Mouse (Mus musculus): ENCODE data around the gene Gmps. TPM values are rescaled to one million over a fixed set of nuclear protein-coding genes. Genes with fewer than 3 reads are reported as not detected.
A peak's percentile ranks its signal among the peaks of the same experiment; 100 is the strongest.

Gmps gene
- polyA plus RNA-seq (2014; fragmentation: Nextera tagmentation; extraction: Ambion mirVana), result 75.1 and 85.7 TPM in 2 replicates

DNA sequence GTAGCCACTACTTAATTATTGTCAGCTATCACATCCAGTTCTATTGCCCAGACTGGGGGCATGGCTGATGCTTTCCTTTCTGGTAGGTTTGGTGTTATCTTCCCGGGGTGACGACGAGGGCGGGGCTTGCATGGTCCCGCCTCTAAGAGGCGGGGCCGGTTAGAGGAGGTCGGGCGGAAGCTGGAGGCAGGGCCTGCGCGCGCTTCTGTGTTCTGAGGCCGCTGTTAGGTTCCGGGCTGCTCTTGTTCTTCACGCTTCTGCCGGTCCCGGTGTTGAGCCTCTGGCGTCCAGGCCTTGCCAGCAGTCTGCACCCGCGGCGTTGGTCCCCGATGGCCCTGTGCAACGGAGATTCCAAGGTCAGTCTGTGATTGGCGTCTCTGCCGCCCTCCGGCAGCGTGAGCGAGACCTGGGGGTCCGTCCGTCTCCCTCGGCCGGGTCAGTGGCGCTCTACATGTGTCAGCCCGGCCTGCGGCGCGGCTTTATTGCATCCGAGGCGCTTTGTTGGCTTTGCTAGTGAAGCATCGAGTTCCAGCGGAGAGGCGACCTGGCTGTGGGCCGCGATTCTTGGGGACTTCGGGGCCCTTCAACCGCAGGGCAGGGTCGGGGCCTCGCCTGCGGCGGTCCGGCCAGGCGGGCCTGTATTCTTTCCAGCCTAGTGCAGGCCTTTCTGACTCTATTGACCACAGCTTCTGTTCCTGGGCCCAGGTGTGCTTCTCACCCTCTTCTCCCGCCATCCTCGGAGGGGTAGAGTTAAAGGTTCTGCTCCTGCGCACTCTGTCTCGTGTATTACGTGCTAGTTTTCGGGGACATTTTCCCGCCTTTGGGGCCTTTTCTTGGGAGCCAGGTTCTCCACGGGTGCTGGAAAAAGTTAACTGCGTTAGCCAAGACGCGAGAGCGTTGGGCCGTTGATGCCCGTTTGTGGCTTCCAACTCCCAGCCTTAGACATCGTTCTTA lies at the start of gene Gmps:
Gmps (plus strand) TSS at position 152 of the 954 bp plus-strand sequence.
- peaks cover 16% of the 10 kb centered on the region for H3K4me1 ChIP-seq (ENCODE audit: control insufficient read depth, insufficient read depth, low read length)
- H3K4me3 ChIP-seq (ENCODE audit: low read depth, low read length), result peak within 1 kb of the TSS; percentile 87
- peaks cover 5% of the 10 kb centered on the region; the same call in 1 of the 2 replicates for H3K36me3 ChIP-seq (ENCODE audit: control insufficient read depth, insufficient read depth, low read length)
- peak; percentile 99 for DNase-seq (ENCODE audit: low spot score, missing footprints)
- peak within 1 kb of the TSS; percentile 81 for H3K27ac ChIP-seq (ENCODE audit: low read depth, low read length)
- H3K9me3 ChIP-seq (ENCODE audit: control insufficient read depth, low read length), result no peaks in the 10 kb centered on the region
- no peaks in the 10 kb centered on the region for H3K27me3 ChIP-seq (ENCODE audit: control insufficient read depth, insufficient read depth, low read length)
- under 1% methylated on average over 67 of the region's 67 CpGs for WGBS
- peak within 1 kb of the TSS; percentile 96 for H3K9ac ChIP-seq (ENCODE audit: low read length)
- ATAC-seq (ENCODE audit: low FRiP score), result peak; percentile 99
- H3K4me2 ChIP-seq, result peak within 1 kb of the TSS; percentile 81

GRCm38 (mm10) chr3:63928878-63929859 lies 46.7 kb upstream of the Gmps start, which contains the start of gene E130311K13Rik:
Gene E130311K13Rik, minus strand, starts transcription at chr3:63929472.
- Histone ChIP-seq H3K9ac (ENCODE audit: low read length) (peak within 1 kb of the TSS; percentile 90), H3K4me3 (ENCODE audit: low read depth, low read length) (peak within 1 kb of the TSS; percentile 56), H3K36me3 (ENCODE audit: control insufficient read depth, insufficient read depth, low read length) (no peaks in the 10 kb centered on the region), H3K9me3 (ENCODE audit: control insufficient read depth, low read length) (no peaks in the 10 kb centered on the region), H3K27me3 (ENCODE audit: control insufficient read depth, insufficient read depth, low read length) (no peaks in the 10 kb centered on the region), H3K27ac (ENCODE audit: low read depth, low read length) (peak within 1 kb of the TSS; percentile 71; the same call in 1 of the 2 replicates), H3K4me2 (peak within 1 kb of the TSS; percentile 63), H3K4me1 (ENCODE audit: control insufficient read depth, insufficient read depth, low read length) (no peaks in the 10 kb centered on the region)
- DNase-seq (ENCODE audit: low spot score, missing footprints) (peak; percentile 99), ATAC-seq (ENCODE audit: low FRiP score) (peak; percentile 98)
- WGBS, result 4% methylated on average over 48 of the region's 48 CpGs

DNA sequence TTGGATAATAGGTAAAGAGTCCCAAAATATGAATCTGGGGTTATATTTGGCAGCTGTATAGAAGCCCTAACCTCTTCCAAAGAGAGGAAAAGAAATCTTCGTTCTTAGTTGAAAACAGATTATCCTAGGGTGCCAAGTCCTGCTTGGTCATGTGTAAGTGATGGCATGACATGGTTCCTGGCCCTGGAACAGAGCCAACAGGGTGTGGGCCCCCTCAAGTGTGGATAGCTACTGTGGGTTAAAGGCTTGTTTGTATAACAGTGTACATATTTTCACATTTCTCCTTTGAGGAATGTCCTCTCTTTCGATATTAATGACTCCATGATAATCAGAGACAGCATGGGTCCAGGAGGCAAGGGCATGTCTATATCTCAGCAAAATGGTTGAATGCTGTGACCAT lies 37.0 kb upstream of the Gmps start:
- no peaks in the 10 kb centered on the region for H3K36me3 ChIP-seq (ENCODE audit: control insufficient read depth, insufficient read depth, low read length)
- 96% methylated on average over 2 of the region's 2 CpGs for WGBS
- no peaks in the 10 kb centered on the region for H3K27me3 ChIP-seq (ENCODE audit: control insufficient read depth, insufficient read depth, low read length)
- H3K9me3 ChIP-seq (ENCODE audit: control insufficient read depth, low read length), result no peaks in the 10 kb centered on the region
- H3K4me2 ChIP-seq, result no peak overlapping the region
- no peak for DNase-seq (ENCODE audit: low spot score, missing footprints)
- H3K4me1 ChIP-seq (ENCODE audit: control insufficient read depth, insufficient read depth, low read length), result no peaks in the 10 kb centered on the region
- no peak overlapping the region for H3K27ac ChIP-seq (ENCODE audit: low read depth, low read length)
- H3K9ac ChIP-seq (ENCODE audit: low read length), result no peak overlapping the region
- ATAC-seq (ENCODE audit: low FRiP score), result no peak
- no peak overlapping the region for H3K4me3 ChIP-seq (ENCODE audit: low read depth, low read length)

GRCm38 (mm10) chr3:63941204-63941850 lies 34.6 kb upstream of the Gmps start:
- Histone ChIP-seq H3K4me2 (no peak overlapping the region), H3K9ac (ENCODE audit: low read length) (no peak overlapping the region), H3K27ac (ENCODE audit: low read depth, low read length) (no peak overlapping the region), H3K27me3 (ENCODE audit: control insufficient read depth, insufficient read depth, low read length) (no peaks in the 10 kb centered on the region), H3K4me3 (ENCODE audit: low read depth, low read length) (no peak overlapping the region), H3K4me1 (ENCODE audit: control insufficient read depth, insufficient read depth, low read length) (no peaks in the 10 kb centered on the region), H3K9me3 (ENCODE audit: control insufficient read depth, low read length) (no peaks in the 10 kb centered on the region), H3K36me3 (ENCODE audit: control insufficient read depth, insufficient read depth, low read length) (no peaks in the 10 kb centered on the region)
- ATAC-seq (ENCODE audit: low FRiP score) (no peak), DNase-seq (ENCODE audit: low spot score, missing footprints) (no peak)
- WGBS, result 93% methylated on average over 2 of the region's 2 CpGs

GRCm38 (mm10) chr3:63949837-63950236 lies 26.1 kb upstream of the Gmps start:
- no peak overlapping the region for H3K4me2 ChIP-seq
- 86% methylated on average over 3 of the region's 3 CpGs for WGBS
- no peak overlapping the region for H3K4me3 ChIP-seq (ENCODE audit: low read depth, low read length)
- DNase-seq (ENCODE audit: low spot score, missing footprints) (no peak), ATAC-seq (ENCODE audit: low FRiP score) (no peak)
- H3K27me3 ChIP-seq (ENCODE audit: control insufficient read depth, insufficient read depth, low read length), result no peaks in the 10 kb centered on the region
- no peaks in the 10 kb centered on the region for H3K9me3 ChIP-seq (ENCODE audit: control insufficient read depth, low read length)
- H3K36me3 ChIP-seq (ENCODE audit: control insufficient read depth, insufficient read depth, low read length), result no peaks in the 10 kb centered on the region
- H3K27ac ChIP-seq (ENCODE audit: low read depth, low read length), result no peak overlapping the region
- no peak overlapping the region for H3K9ac ChIP-seq (ENCODE audit: low read length)
- no peaks in the 10 kb centered on the region for H3K4me1 ChIP-seq (ENCODE audit: control insufficient read depth, insufficient read depth, low read length)

- Histone ChIP-seq H3K4me3 (ENCODE audit: low read depth, low read length) (peak overlapping the region; percentile 69), H3K4me2 (peak overlapping the region; percentile 85), H3K9me3 (ENCODE audit: control insufficient read depth, low read length) (no peaks in the 10 kb centered on the region), H3K27me3 (ENCODE audit: control insufficient read depth, insufficient read depth, low read length) (no peaks in the 10 kb centered on the region; the same call in 1 of the 2 replicates), H3K36me3 (ENCODE audit: control insufficient read depth, insufficient read depth, low read length) (no peaks in the 10 kb centered on the region), H3K27ac (ENCODE audit: low read depth, low read length) (no peak overlapping the region), H3K9ac (ENCODE audit: low read length) (peak overlapping the region; percentile 79), H3K4me1 (ENCODE audit: control insufficient read depth, insufficient read depth, low read length) (peaks cover 13% of the 10 kb centered on the region)
- DNase-seq (ENCODE audit: low spot score, missing footprints) (peak; percentile 88), ATAC-seq (ENCODE audit: low FRiP score) (peak; percentile 0; the same call in 1 of the 2 replicates)
- 11% methylated on average over 25 of the region's 25 CpGs for WGBS
Measured at GRCm38 (mm10) chr3:63963421-63964099, 12.3 kb upstream of the Gmps start.

- Histone ChIP-seq H3K4me1 (ENCODE audit: control insufficient read depth, insufficient read depth, low read length) (peaks cover 13% of the 10 kb centered on the region), H3K27me3 (ENCODE audit: control insufficient read depth, insufficient read depth, low read length) (no peaks in the 10 kb centered on the region; the same call in 1 of the 2 replicates), H3K4me2 (peak within 1 kb of the TSS; percentile 85), H3K9me3 (ENCODE audit: control insufficient read depth, low read length) (no peaks in the 10 kb centered on the region), H3K36me3 (ENCODE audit: control insufficient read depth, insufficient read depth, low read length) (no peaks in the 10 kb centered on the region), H3K9ac (ENCODE audit: low read length) (peak within 1 kb of the TSS; percentile 79), H3K27ac (ENCODE audit: low read depth, low read length) (peak within 1 kb of the TSS; percentile 47; the same call in 1 of the 2 replicates), H3K4me3 (ENCODE audit: low read depth, low read length) (peak within 1 kb of the TSS; percentile 69)
- under 1% methylated on average over 69 of the region's 69 CpGs for WGBS
- peak; percentile 96 for ATAC-seq (ENCODE audit: low FRiP score)
- DNase-seq (ENCODE audit: low spot score, missing footprints), result peak; percentile 100
Measured at GRCm38 (mm10) chr3:63964100-63964921, 11.6 kb upstream of the Gmps start, which contains the start of gene Slc33a1. Gene Slc33a1, minus strand, starts transcription at chr3:63964768.
